Mouse (Mus musculus): Measurements from ENCODE around the gene Abhd4.

Abhd4 gene

GRCm38 (mm10) chr14:54239002-54239736, 14.8 kb upstream of the Abhd4 start:
- DNase-seq (ENCODE audit: low read depth): peak; percentile 93

- DNase-seq (ENCODE audit: low read depth): no peak
These were observed 13.4 kb upstream of the Abhd4 start for GRCm38 (mm10) chr14:54240542-54240941.

GRCm38 (mm10) chr14:54244183-54244582, 9.8 kb upstream of the Abhd4 start:
- no peak for DNase-seq (ENCODE audit: low read depth)

- no peak for DNase-seq (ENCODE audit: low read depth)
These were observed 7.8 kb upstream of the Abhd4 start for GRCm38 (mm10) chr14:54246232-54246631.

- DNase-seq (ENCODE audit: low read depth): no peak
These were observed 4.7 kb upstream of the Abhd4 start for GRCm38 (mm10) chr14:54249326-54249725.

- no peak for DNase-seq (ENCODE audit: low read depth)
These were observed 3.9 kb upstream of the Abhd4 start for GRCm38 (mm10) chr14:54250122-54250521.

GRCm38 (mm10) chr14:54254670-54255202, 748 bp downstream of the Abhd4 start:
- DNase-seq (ENCODE audit: low read depth): no peak

- no peak for DNase-seq (ENCODE audit: low read depth)
These were observed 4.2 kb downstream of the Abhd4 start for GRCm38 (mm10) chr14:54258131-54258670.

GRCm38 (mm10) chr14:54259003-54259721, 5.2 kb downstream of the Abhd4 start:
- DNase-seq (ENCODE audit: low read depth): peak; percentile 72

GRCm38 (mm10) chr14:54259722-54260085, 5.7 kb downstream of the Abhd4 start:
- DNase-seq (ENCODE audit: low read depth): no peak

GRCm38 (mm10) chr14:54260196-54260595, 6.2 kb downstream of the Abhd4 start:
- DNase-seq (ENCODE audit: low read depth): no peak

GRCm38 (mm10) chr14:54261386-54261785, 7.4 kb downstream of the Abhd4 start:
- no peak for DNase-seq (ENCODE audit: low read depth)

- DNase-seq (ENCODE audit: low read depth): no peak
These were observed 8.6 kb downstream of the Abhd4 start for GRCm38 (mm10) chr14:54262622-54263021.

- no peak for DNase-seq (ENCODE audit: low read depth)
These were observed 9.1 kb downstream of the Abhd4 start for GRCm38 (mm10) chr14:54263099-54263498.

GRCm38 (mm10) chr14:54264231-54264630, 10.2 kb downstream of the Abhd4 start:
- DNase-seq (ENCODE audit: low read depth): no peak

GRCm38 (mm10) chr14:54265093-54265492, 11.1 kb downstream of the Abhd4 start:
- DNase-seq (ENCODE audit: low read depth): no peak

- DNase-seq (ENCODE audit: low read depth): no peak
These were observed 12.0 kb downstream of the Abhd4 start for GRCm38 (mm10) chr14:54265951-54266350.

- DNase-seq (ENCODE audit: low read depth): no peak
These were observed 14.0 kb downstream of the Abhd4 start for GRCm38 (mm10) chr14:54267966-54268365.

- no peak for DNase-seq (ENCODE audit: low read depth)
These were observed 15.6 kb downstream of the Abhd4 start for GRCm38 (mm10) chr14:54269566-54269965.

- DNase-seq (ENCODE audit: low read depth): no peak
These were observed 16.4 kb downstream of the Abhd4 start for GRCm38 (mm10) chr14:54270413-54270812.

GRCm38 (mm10) chr14:54271976-54272606, 18.1 kb downstream of the Abhd4 start:
- no peak for DNase-seq (ENCODE audit: low read depth)

GRCm38 (mm10) chr14:54272696-54273095, 18.7 kb downstream of the Abhd4 start:
- no peak for DNase-seq (ENCODE audit: low read depth)

- DNase-seq (ENCODE audit: low read depth): no peak
These were observed 22.5 kb downstream of the Abhd4 start for GRCm38 (mm10) chr14:54276446-54276845.

Measured in naive thymus-derived CD4-positive, alpha-beta T cell, adult 2 months (primary cell).